Mouse (Mus musculus) olfactory bulb, adult 2 months (tissue): Measurements from ENCODE around the gene Serpinb9e. TPM values are rescaled to one million over a fixed set of nuclear protein-coding genes. Genes with fewer than 3 reads are reported as not detected.
"Not testable (repeated sequence)": the region's sequence is repeated elsewhere in the genome, so short reads cannot be mapped to it uniquely, and the experiment has no call there.

Experiments used
- H3K27ac ChIP-seq: fragments of 200-500 bp; 2 replicates; pipeline ENCODE4 v1.5.1; 2012; ENCODE audit warnings: low read depth, low read length; ENCODE audit not compliant: insufficient read depth
- H3K4me1 ChIP-seq: fragments of 200-500 bp; 2 replicates; pipeline ENCODE4 v1.6.1; 2012; ENCODE audit warnings: low read length; ENCODE audit not compliant: control insufficient read depth, insufficient read depth
- H3K4me3 ChIP-seq: fragments of 200-500 bp; 2 replicates; pipeline ENCODE4 v1.5.1; 2012; ENCODE audit warnings: mild to moderate bottlenecking, low read depth, low read length, moderate library complexity; ENCODE audit not compliant: insufficient read depth
- CTCF ChIP-seq: fragments of 200-500 bp; IDR thresholded peaks from 2 replicates; pipeline ENCODE4 v1.5.1; 2012; ENCODE audit warnings: low read depth, mild to moderate bottlenecking, low read length, moderate library complexity; ENCODE audit not compliant: insufficient read depth
- POLR2A ChIP-seq: fragments of 200-500 bp; IDR thresholded peaks from 2 replicates; pipeline ENCODE4 v1.6.1; 2012; ENCODE audit warnings: mild to moderate bottlenecking, low read depth, low read length, moderate library complexity; ENCODE audit not compliant: insufficient read depth
- WGBS: fragments of 180-500 bp; shearing (Covaris S2); methylation state at CpG from one replicate; pipeline ENCODE4 v1.1.7; 2018; 5-methylcytosine and 5-hydroxymethylcytosine counted together
- polyA plus RNA-seq: library from polyadenylated mRNA; stranded (reverse); fragments of >200 nt; gene quantifications from 2 replicates; pipeline ENCODE4 v1.2.4, GENCODE M21; 2012; ENCODE audit warnings: low replicate concordance; ENCODE audit not compliant: missing spikeins, insufficient read depth, insufficient read length

Gene Serpinb9e
- polyA plus RNA-seq: not detected in 2 replicates

DNA sequence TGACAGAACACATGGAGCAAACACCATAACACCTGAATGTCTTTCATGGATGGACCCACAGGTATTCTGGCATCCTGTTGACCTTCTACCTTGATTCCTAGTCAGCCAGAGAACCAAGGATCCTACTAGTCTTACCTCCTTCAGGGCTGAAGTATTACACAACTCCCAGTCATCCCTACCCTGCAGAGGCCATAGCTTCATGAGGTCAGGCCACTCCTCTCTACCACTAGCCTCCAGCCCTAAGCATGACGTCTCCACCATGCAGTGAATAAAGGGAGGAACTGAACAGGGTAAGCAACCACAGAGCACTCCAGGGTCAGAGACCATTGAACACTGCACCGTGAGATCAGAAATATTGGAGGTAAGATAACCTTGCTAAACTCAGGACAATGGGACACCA, at the start of gene Serpinb9e:
TSS of gene Serpinb9e (plus strand) at position 301 of the 400 bp plus-strand sequence.
- WGBS: 83% methylated on average over 2 of the region's 2 CpGs
- not testable (repeated sequence) for H3K4me1 ChIP-seq, H3K27ac ChIP-seq, H3K4me3 ChIP-seq

- no peak for TF ChIP-seq CTCF
- TF ChIP-seq POLR2A: no peak
- no peak overlapping the region for H3K4me3 ChIP-seq
- 47% methylated on average over 2 of the region's 2 CpGs for WGBS
- no peaks in the 10 kb centered on the region for H3K4me1 ChIP-seq
- no peak overlapping the region for H3K27ac ChIP-seq
These were observed 49.7 kb upstream of the Serpinb9e start for GRCm38 (mm10) chr13:33199740-33200139.

DNA sequence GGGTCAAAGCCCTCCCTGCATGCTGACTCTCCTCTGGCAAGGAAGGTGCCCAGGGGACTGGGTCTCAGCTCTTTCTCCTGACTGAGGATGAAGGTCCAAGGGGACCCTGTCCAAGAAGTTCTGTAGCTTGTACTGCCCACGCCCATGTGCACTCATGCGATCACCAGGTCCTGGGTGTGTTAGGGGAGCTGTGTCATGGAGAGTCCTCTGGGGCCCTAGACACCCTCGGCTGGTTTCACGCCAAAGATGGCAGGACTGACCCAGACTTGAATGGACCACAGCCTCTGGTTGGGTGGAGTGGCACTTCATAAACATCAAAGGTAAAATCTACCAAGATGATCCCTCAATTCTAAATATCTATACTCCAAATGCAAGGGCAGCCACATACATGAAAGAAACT, 59.2 kb downstream of the Serpinb9e start:
- H3K4me1 ChIP-seq, H3K27ac ChIP-seq, H3K4me3 ChIP-seq: not testable (repeated sequence)
- WGBS: 89% methylated on average over 4 of the region's 4 CpGs

Other genes starting within 250 kb of the Serpinb9e start
- not detected in 2 replicates for gene Serpinb9, start 246.4 kb upstream of the Serpinb9e start, polyA plus RNA-seq
- gene Serpinb9b, start 222.2 kb upstream of the Serpinb9e start, polyA plus RNA-seq: not detected in 2 replicates
- not detected in 2 replicates for gene Serpinb1b, start 171.0 kb upstream of the Serpinb9e start, polyA plus RNA-seq
- not detected in 2 replicates for gene Serpinb9c, start 89.9 kb upstream of the Serpinb9e start, polyA plus RNA-seq
- gene Serpinb9d, start 56.7 kb upstream of the Serpinb9e start, polyA plus RNA-seq: not detected in 2 replicates
- not detected in 2 replicates for gene Serpinb9f, start 74.5 kb downstream of the Serpinb9e start, polyA plus RNA-seq
- gene Gm11397, start 146.1 kb downstream of the Serpinb9e start, polyA plus RNA-seq: not detected in 2 replicates
- not detected in 2 replicates for gene Serpinb9g, start 235.2 kb downstream of the Serpinb9e start, polyA plus RNA-seq